Mouse (Mus musculus) midbrain, embryonic 16.5 days (tissue): ENCODE data around the gene Zfp503. TPM values are rescaled to one million over a fixed set of nuclear protein-coding genes. Genes with fewer than 3 reads are reported as not detected.
A peak's percentile ranks its signal among the peaks of the same experiment; 100 is the strongest.

Source experiments
- ATAC-seq: fragments of 200-750 bp; cut with Nextera tagmentation; 2 replicates; pipeline ENCODE4 v1.8.0; 2017; ENCODE audit warnings: moderate TSS enrichment
- H3K27ac ChIP-seq: fragments of 300-500 bp; sonication (generic); 2 replicates; pipeline ENCODE4 v1.5.1; 2014; ENCODE audit warnings: mild to moderate bottlenecking, low read length, mixed read lengths
- H3K27me3 ChIP-seq: fragments of 300-500 bp; sonication (generic); 2 replicates; pipeline ENCODE4 v1.6.1; 2014; ENCODE audit warnings: low read depth, low read length, mixed read lengths; ENCODE audit not compliant: control insufficient read depth, insufficient read depth
- H3K36me3 ChIP-seq: fragments of 300-500 bp; sonication (generic); 2 replicates; pipeline ENCODE4 v1.6.1; 2014; ENCODE audit warnings: mild to moderate bottlenecking, low read length, moderate library complexity, mixed read lengths; ENCODE audit not compliant: control insufficient read depth, insufficient read depth
- H3K4me1 ChIP-seq: fragments of 300-500 bp; sonication (generic); 2 replicates; pipeline ENCODE4 v1.6.1; 2014; ENCODE audit warnings: mild to moderate bottlenecking, low read length, mixed read lengths; ENCODE audit not compliant: control insufficient read depth, insufficient read depth
- H3K4me2 ChIP-seq: fragments of 300-500 bp; sonication (generic); 2 replicates; pipeline ENCODE4 v1.6.1; 2014; ENCODE audit warnings: mild to moderate bottlenecking, low read length, mixed read lengths
- H3K4me3 ChIP-seq: fragments of 300-500 bp; sonication (generic); 2 replicates; pipeline ENCODE4 v1.5.1; 2014; ENCODE audit warnings: low read depth, mild to moderate bottlenecking, low read length, moderate library complexity, mixed read lengths
- H3K9ac ChIP-seq: fragments of 300-500 bp; sonication (generic); 2 replicates; pipeline ENCODE4 v1.6.1; 2014; ENCODE audit warnings: low read depth, low read length, mixed read lengths
- H3K9me3 ChIP-seq: fragments of 300-500 bp; sonication (generic); replicated peaks from 2 replicates; pipeline ENCODE4 v1.6.1; 2014; ENCODE audit warnings: mild to moderate bottlenecking, low read length, mixed read lengths; ENCODE audit not compliant: control insufficient read depth, poor library complexity, severe bottlenecking
- WGBS: fragments of 180-500 bp; shearing (Covaris S2); extraction: QIAGEN DNeasy Blood & Tissue Kit; methylation state at CpG from one replicate; pipeline ENCODE4 v1.1.7; 2014; 5-methylcytosine and 5-hydroxymethylcytosine counted together
- polyA plus RNA-seq: library from polyadenylated mRNA; unstranded; fragments of >200 nt; fragmentation: Nextera tagmentation; extraction: Ambion mirVana; gene quantifications from 2 replicates; pipeline ENCODE4 v1.2.1, GENCODE M21; 2015

Zfp503 gene
- polyA plus RNA-seq, 1 experiment from 2014 or later: 4.0 TPM

GRCm38 (mm10) chr14:21988577-21989290, 667 bp downstream of the Zfp503 start:
- WGBS: under 1% methylated on average over 25 of the region's 26 CpGs
- no peak for ATAC-seq

DNA sequence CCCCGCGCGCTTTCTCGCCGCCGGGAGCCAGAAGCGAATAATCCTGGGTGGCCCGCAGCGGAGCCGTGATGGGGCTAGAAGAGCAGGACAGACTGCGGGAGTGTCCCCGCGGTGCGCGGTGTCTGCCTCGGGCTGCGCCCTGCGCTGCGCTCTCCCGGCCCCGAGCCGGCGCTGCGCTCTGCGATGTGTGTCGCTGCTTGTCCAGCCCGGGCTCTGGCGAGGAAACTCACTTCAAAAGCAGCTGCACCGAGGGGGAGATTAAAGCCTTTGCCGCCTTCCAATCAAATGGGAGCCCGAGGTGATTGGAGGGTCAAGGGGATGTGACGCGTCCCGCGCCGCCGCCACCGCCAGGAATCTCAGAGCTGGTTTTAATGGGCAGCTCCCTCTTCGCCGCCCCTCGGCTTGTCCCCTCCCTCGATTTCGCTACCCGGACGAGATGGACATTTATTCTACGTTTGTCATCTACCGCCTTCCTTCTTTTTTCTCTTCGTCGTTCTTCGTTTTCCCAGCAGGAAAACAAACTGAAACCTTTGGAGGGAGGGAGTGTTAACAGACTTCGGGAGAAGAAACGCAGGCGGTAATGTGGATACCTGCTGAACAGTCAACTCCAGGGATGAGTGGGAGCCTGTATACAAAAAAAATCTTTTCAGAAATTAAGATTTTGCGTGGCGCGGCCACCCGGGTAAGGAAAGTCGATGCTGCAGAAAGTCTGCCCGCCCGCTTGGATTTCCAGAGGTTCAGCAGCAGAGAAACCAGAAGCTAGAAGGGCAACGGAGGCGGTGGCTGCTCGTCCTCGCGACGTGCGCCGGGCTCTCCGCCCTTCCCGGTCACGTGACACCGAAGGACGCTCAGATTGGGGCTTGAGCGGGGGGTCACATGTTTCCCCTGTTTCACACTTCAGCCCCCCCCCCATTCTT, 1.5 kb downstream of the Zfp503 start:
- H3K27me3 ChIP-seq: peaks cover 12% of the 10 kb centered on the region
- H3K9ac ChIP-seq: peak overlapping the region; percentile 79
- peaks cover 48% of the 10 kb centered on the region for H3K4me1 ChIP-seq
- peak overlapping the region; percentile 89 for H3K27ac ChIP-seq
- H3K9me3 ChIP-seq: no peaks in the 10 kb centered on the region
- H3K36me3 ChIP-seq: no peaks in the 10 kb centered on the region
- H3K4me3 ChIP-seq: peak overlapping the region; percentile 82
- ATAC-seq: peak; percentile 88
- WGBS: under 1% methylated on average over 67 of the region's 74 CpGs
- peak overlapping the region; percentile 92 for H3K4me2 ChIP-seq

More at GRCm38 (mm10) chr14:21988577-21989290, 667 bp downstream of the Zfp503 start:
- Histone ChIP-seq H3K27me3 (peaks cover 17% of the 10 kb centered on the region), H3K36me3 (no peaks in the 10 kb centered on the region), H3K4me1 (peaks cover 41% of the 10 kb centered on the region), H3K4me3 (peak overlapping the region; percentile 82), H3K9me3 (no peaks in the 10 kb centered on the region), H3K27ac (peak overlapping the region; percentile 78), H3K9ac (peak overlapping the region; percentile 60), H3K4me2 (peak overlapping the region; percentile 92)

- Histone ChIP-seq H3K4me2 (peak overlapping the region; percentile 92), H3K4me3 (peak overlapping the region; percentile 82), H3K9ac (peak overlapping the region; percentile 79), H3K27me3 (peaks cover 12% of the 10 kb centered on the region), H3K4me1 (peaks cover 53% of the 10 kb centered on the region), H3K36me3 (no peaks in the 10 kb centered on the region), H3K9me3 (no peaks in the 10 kb centered on the region), H3K27ac (peak overlapping the region; percentile 89)
- under 1% methylated on average over 53 of the region's 61 CpGs for WGBS
- peak; percentile 29 for ATAC-seq
Measured at GRCm38 (mm10) chr14:21986733-21987659, 2.4 kb downstream of the Zfp503 start.

DNA sequence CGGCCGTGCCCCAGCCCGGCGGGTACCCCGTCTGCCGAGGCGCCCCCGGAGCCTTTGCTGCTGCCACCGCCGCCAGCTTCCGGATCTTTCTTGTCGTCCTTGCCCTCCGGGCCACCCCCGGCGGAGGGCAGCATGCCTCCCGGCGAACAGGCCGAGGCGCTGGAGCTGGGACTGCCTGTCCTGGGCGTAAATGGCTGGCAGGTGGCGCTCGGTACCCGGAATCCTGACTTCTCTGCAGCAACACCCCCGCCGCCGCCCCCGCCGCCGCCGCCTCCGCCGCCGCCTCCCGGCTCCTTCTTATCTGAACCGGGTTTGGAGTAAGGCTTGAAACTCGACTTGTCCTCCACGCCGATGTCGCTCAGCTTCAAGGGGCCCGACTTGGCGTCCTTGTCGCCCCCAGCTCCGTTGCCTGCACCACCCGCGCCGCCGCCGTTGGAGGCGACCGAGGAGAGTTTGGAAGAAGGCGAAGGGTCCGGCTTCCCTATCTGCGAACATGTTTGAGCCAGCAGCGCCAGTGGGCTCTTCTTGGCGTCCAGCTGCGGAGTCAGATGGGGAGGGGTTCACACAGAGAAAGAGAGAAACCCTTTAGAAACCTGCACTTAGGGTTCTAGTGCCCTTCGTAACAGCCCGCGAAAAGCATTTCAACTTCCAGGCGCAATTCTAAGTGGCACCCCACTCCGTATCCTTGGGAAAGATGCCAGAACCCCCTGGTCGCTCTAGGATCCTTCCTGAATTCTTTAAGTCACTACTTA, 3.2 kb downstream of the Zfp503 start:
- peak overlapping the region; percentile 92 for H3K4me2 ChIP-seq
- H3K4me3 ChIP-seq: peak overlapping the region; percentile 82
- peak overlapping the region; percentile 89 for H3K27ac ChIP-seq
- ATAC-seq: 0 out of 2 replicates have a peak, but pooled peaks have one; percentile 4
- peak overlapping the region; percentile 79 for H3K9ac ChIP-seq
- H3K9me3 ChIP-seq: no peaks in the 10 kb centered on the region
- H3K36me3 ChIP-seq: no peaks in the 10 kb centered on the region
- peaks cover 52% of the 10 kb centered on the region for H3K4me1 ChIP-seq
- under 1% methylated on average over 55 of the region's 62 CpGs for WGBS
- H3K27me3 ChIP-seq: peaks cover 12% of the 10 kb centered on the region

GRCm38 (mm10) chr14:21985426-21985931, 3.9 kb downstream of the Zfp503 start:
- Histone ChIP-seq H3K4me2 (peak overlapping the region; percentile 92), H3K4me1 (peaks cover 46% of the 10 kb centered on the region), H3K9me3 (no peaks in the 10 kb centered on the region), H3K27me3 (peaks cover 17% of the 10 kb centered on the region; the same call in 1 of the 2 replicates), H3K4me3 (peak overlapping the region; percentile 82), H3K36me3 (no peaks in the 10 kb centered on the region), H3K27ac (peak overlapping the region; percentile 89), H3K9ac (peak overlapping the region; percentile 79)
- ATAC-seq: no peak
- under 1% methylated on average over 36 of the region's 37 CpGs for WGBS

- Histone ChIP-seq H3K36me3 (no peaks in the 10 kb centered on the region), H3K4me1 (peaks cover 46% of the 10 kb centered on the region), H3K9ac (peak overlapping the region; percentile 79), H3K4me3 (peak overlapping the region; percentile 82), H3K9me3 (no peaks in the 10 kb centered on the region), H3K27me3 (peaks cover 15% of the 10 kb centered on the region; the same call in 1 of the 2 replicates), H3K4me2 (peak overlapping the region; percentile 92), H3K27ac (peak overlapping the region; percentile 89)
- no peak for ATAC-seq
- 3% methylated on average over 49 of the region's 49 CpGs for WGBS
Measured at GRCm38 (mm10) chr14:21984757-21985425, 4.5 kb downstream of the Zfp503 start.

GRCm38 (mm10) chr14:21983950-21984730, 5.3 kb downstream of the Zfp503 start:
- Histone ChIP-seq H3K4me2 (peak overlapping the region; percentile 92), H3K9ac (peak overlapping the region; percentile 56; the same call in 1 of the 2 replicates), H3K9me3 (no peaks in the 10 kb centered on the region), H3K4me1 (peaks cover 40% of the 10 kb centered on the region), H3K36me3 (no peaks in the 10 kb centered on the region), H3K27me3 (peaks cover 12% of the 10 kb centered on the region; the same call in 1 of the 2 replicates), H3K4me3 (peak overlapping the region; percentile 82), H3K27ac (no peak overlapping the region)
- 7% methylated on average over 18 of the region's 18 CpGs for WGBS
- ATAC-seq: no peak
